Mouse (Mus musculus): ENCODE measurements around the gene Alx3. TPM values are rescaled to one million over a fixed set of nuclear protein-coding genes. Genes with fewer than 3 reads are reported as not detected.

Gene Alx3
- polyA plus RNA-seq, 1 experiment from 2014 or later, result 1.2 TPM

Other genes with a start within 250 kb of the Alx3 start
- gene Kcnc4, start 135.5 kb upstream of the Alx3 start, polyA plus RNA-seq (2015; fragmentation: Nextera tagmentation; extraction: Ambion mirVana), result 1.4 and 1.8 TPM in 2 replicates
- 6.0 and 13.4 TPM in 2 replicates for gene Slc6a17, start 77.0 kb upstream of the Alx3 start, polyA plus RNA-seq (2015; fragmentation: Nextera tagmentation; extraction: Ambion mirVana)
- not detected in 2 replicates for gene Ubl4b, start 40.0 kb upstream of the Alx3 start, polyA plus RNA-seq (2015; fragmentation: Nextera tagmentation; extraction: Ambion mirVana)
- not detected in 2 replicates for gene Gm10961, start 36.3 kb downstream of the Alx3 start, polyA plus RNA-seq (2015; fragmentation: Nextera tagmentation; extraction: Ambion mirVana)
- gene Strip1, start 36.7 kb downstream of the Alx3 start, polyA plus RNA-seq (2015; fragmentation: Nextera tagmentation; extraction: Ambion mirVana), result 152 and 156 TPM in 2 replicates
- 108 and 116 TPM in 2 replicates for gene Ahcyl1, start 101.5 kb downstream of the Alx3 start, polyA plus RNA-seq (2015; fragmentation: Nextera tagmentation; extraction: Ambion mirVana)
- 4.9 and 5.3 TPM in 2 replicates for gene Csf1, start 165.4 kb downstream of the Alx3 start, polyA plus RNA-seq (2015; fragmentation: Nextera tagmentation; extraction: Ambion mirVana)